Mouse (Mus musculus): ENCODE measurements around the gene Dkkl1. TPM values are rescaled to one million over a fixed set of nuclear protein-coding genes. Genes with fewer than 3 reads are reported as not detected.

Dkkl1 gene
- polyA plus RNA-seq, 1 experiment = 4.2 TPM

DNA sequence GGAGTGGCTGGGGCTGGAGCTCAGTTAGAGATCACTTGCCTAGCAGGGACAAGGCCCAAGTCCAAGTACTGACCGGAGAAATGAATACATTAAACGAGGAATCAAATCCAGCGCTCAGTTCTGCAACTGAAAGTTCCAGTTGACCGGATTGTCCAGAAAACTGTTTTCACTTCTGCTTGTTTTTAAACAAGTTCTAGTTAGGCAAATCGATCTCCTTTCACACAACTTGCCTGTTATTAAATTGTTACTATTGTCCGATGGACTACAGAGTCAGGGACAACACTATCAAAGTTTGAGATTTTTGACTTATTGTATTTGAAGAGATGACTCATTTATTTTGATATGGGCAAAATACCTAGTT lies 29.4 kb upstream of the Dkkl1 start:
- peaks cover 2% of the 10 kb centered on the region for H3K4me1 ChIP-seq (ENCODE audit: control insufficient read depth, insufficient read depth, low read length)
- TF ChIP-seq EP300 (IDR thresholded peaks at IDR 0.05; ENCODE audit: insufficient read depth, low read depth, low read length) (no peak), POLR2A (IDR thresholded peaks at IDR 0.05; ENCODE audit: insufficient read depth, low read length) (no peak), CTCF (IDR thresholded peaks at IDR 0.05; ENCODE audit: low read depth, low read length) (no peak)
- H3K27ac ChIP-seq (ENCODE audit: insufficient read depth, low read length) = peak overlapping the region; percentile 10; the same call in 1 of the 2 replicates
- no peaks in the 10 kb centered on the region for H3K36me3 ChIP-seq (ENCODE audit: control insufficient read depth, insufficient read depth, low read length, poor library complexity, severe bottlenecking)
- H3K9me3 ChIP-seq (replicated peaks; ENCODE audit: control insufficient read depth, insufficient read depth, low read length, poor library complexity, severe bottlenecking) = no peaks in the 10 kb centered on the region
- H3K9ac ChIP-seq (ENCODE audit: low read depth, poor library complexity, severe bottlenecking) = peak overlapping the region; percentile 42
- H3K27me3 ChIP-seq (ENCODE audit: control insufficient read depth, insufficient read depth, low read length, poor library complexity, severe bottlenecking) = no peaks in the 10 kb centered on the region
- peak overlapping the region; percentile 12 for H3K4me3 ChIP-seq (ENCODE audit: low read depth, low read length)

DNA sequence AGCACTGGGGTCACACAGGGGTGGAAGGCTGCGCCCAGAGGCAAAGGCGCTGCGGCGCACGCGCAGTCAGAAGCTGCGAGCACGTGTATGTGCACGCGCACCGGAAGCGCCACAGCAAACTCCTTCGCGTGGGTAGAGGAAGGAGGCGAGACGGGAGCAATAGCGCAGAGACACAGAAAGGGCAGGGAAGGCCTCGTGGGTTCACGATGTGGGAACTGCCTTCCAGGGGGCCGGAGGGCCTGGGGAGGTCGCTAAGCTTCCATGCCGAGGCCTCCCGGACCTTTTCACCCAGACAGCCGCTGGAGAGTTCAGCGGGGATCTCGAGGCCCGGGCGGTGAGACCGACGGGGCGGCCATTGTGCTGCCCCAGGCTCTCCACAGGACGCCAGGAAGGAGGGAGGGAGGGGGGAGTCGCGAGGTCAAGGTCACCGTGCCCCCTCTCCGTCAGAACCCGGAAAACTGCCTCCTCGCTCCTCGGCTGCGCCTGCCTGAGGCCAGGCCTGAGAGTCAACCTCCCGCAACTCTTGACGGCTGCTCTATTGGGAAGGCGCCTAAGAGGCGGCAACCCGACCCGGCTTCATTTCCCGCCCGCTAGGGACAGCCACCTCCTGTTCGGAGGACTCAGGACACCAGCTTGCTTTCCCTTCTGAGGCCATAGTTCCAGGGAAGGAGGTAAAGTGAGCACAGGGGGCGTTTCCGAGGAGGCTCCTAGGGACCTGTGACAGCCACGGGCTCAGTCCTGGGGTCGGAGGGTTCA lies 28.9 kb upstream of the Dkkl1 start, which contains the start of gene Slc6a16:
TSS of gene Slc6a16 (plus strand) at position 453 of the 756 bp plus-strand sequence.
- no peaks in the 10 kb centered on the region for H3K9me3 ChIP-seq (replicated peaks; ENCODE audit: control insufficient read depth, insufficient read depth, low read length, poor library complexity, severe bottlenecking)
- H3K36me3 ChIP-seq (ENCODE audit: control insufficient read depth, insufficient read depth, low read length, poor library complexity, severe bottlenecking) = no peaks in the 10 kb centered on the region
- peak within 1 kb of the TSS; percentile 12 for H3K4me3 ChIP-seq (ENCODE audit: low read depth, low read length)
- peak within 1 kb of the TSS; percentile 42 for H3K9ac ChIP-seq (ENCODE audit: low read depth, poor library complexity, severe bottlenecking)
- peaks cover 2% of the 10 kb centered on the region for H3K4me1 ChIP-seq (ENCODE audit: control insufficient read depth, insufficient read depth, low read length)
- H3K27me3 ChIP-seq (ENCODE audit: control insufficient read depth, insufficient read depth, low read length, poor library complexity, severe bottlenecking) = no peaks in the 10 kb centered on the region
- TF ChIP-seq CTCF (IDR thresholded peaks at IDR 0.05; ENCODE audit: low read depth, low read length) (no peak), EP300 (IDR thresholded peaks at IDR 0.05; ENCODE audit: insufficient read depth, low read depth, low read length) (peak; percentile 89), POLR2A (IDR thresholded peaks at IDR 0.05; ENCODE audit: insufficient read depth, low read length) (no peak)
- H3K27ac ChIP-seq (ENCODE audit: insufficient read depth, low read length) = peak within 1 kb of the TSS; percentile 21; the same call in 1 of the 2 replicates

DNA sequence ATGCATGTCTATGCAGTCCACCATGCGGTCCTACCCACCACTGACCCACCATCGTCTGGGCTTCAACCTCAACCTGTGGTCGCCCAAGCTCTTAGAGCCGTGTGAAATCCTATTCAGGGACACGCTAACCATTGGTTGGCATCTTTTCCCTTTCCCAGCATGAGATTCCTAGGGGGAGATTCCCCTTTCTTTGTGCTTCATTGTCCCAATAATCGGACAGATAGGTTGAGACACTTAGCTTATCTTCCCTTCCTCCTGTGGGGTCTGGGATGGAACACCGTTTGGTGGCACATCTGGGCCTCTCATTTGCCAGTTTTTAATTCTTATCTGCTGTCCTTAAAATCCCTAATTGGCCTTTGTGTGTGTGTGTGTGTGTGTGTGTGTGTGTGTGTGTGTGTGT lies 28.2 kb upstream of the Dkkl1 start:
- H3K27me3 ChIP-seq (ENCODE audit: control insufficient read depth, insufficient read depth, low read length, poor library complexity, severe bottlenecking) = no peaks in the 10 kb centered on the region
- H3K9ac ChIP-seq (ENCODE audit: low read depth, poor library complexity, severe bottlenecking) = no peak overlapping the region
- no peak overlapping the region for H3K27ac ChIP-seq (ENCODE audit: insufficient read depth, low read length)
- H3K4me3 ChIP-seq (ENCODE audit: low read depth, low read length) = no peak overlapping the region
- peaks cover 2% of the 10 kb centered on the region for H3K4me1 ChIP-seq (ENCODE audit: control insufficient read depth, insufficient read depth, low read length)
- TF ChIP-seq POLR2A (IDR thresholded peaks at IDR 0.05; ENCODE audit: insufficient read depth, low read length) (no peak), EP300 (IDR thresholded peaks at IDR 0.05; ENCODE audit: insufficient read depth, low read depth, low read length) (no peak), CTCF (IDR thresholded peaks at IDR 0.05; ENCODE audit: low read depth, low read length) (no peak)
- H3K9me3 ChIP-seq (replicated peaks; ENCODE audit: control insufficient read depth, insufficient read depth, low read length, poor library complexity, severe bottlenecking) = no peaks in the 10 kb centered on the region
- no peaks in the 10 kb centered on the region for H3K36me3 ChIP-seq (ENCODE audit: control insufficient read depth, insufficient read depth, low read length, poor library complexity, severe bottlenecking)

DNA sequence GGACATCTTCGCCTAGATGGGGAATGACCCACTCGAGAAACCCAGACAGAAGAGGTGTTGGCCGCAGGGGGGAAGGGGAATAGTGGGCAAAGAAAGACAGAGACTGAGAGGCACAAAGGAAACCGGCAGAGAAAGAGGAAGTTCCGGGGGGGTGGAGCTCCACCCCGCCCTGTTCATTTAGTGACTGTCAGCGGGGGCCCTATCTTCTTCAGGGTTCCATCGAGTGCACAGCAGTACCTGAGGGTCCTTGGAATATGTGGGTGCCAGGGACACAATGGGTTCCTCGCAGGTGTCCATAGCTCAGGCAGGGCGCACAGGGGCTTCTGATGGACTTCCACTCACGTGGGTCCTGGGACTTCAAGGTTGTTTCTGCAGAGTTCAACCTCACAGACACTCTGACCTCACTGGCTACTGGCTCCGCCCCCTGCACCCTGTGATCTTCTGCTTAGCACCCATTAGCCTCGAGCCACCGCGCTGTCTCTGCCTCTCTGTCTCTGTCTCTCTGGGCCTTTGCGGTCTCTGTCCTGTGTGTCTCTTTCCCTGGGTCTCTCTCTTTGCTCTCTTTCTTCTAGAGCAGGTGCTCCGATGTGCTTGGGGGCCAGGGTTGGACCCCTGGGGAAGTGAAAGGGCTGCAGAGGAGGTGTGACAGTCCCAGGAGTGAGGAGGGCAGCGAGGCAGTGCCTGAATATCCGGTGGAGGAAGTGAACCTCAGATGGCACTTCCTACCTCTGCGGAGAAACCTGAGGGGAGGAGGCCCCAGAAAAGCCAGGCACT lies 27.0 kb upstream of the Dkkl1 start, which contains the start of gene Cd37:
TSS of gene Cd37 (minus strand) at position 393 of the 774 bp plus-strand sequence.
- peak within 1 kb of the TSS; percentile 19; the same call in 1 of the 2 replicates for H3K9ac ChIP-seq (ENCODE audit: low read depth, poor library complexity, severe bottlenecking)
- H3K4me3 ChIP-seq (ENCODE audit: low read depth, low read length) = peak within 1 kb of the TSS; percentile 46
- 0 out of 2 replicates have a peak, but pooled peaks have one; percentile 18 for TF ChIP-seq EP300 (IDR thresholded peaks at IDR 0.05; ENCODE audit: insufficient read depth, low read depth, low read length)
- no peak for TF ChIP-seq POLR2A (IDR thresholded peaks at IDR 0.05; ENCODE audit: insufficient read depth, low read length)
- TF ChIP-seq CTCF (IDR thresholded peaks at IDR 0.05; ENCODE audit: low read depth, low read length) = no peak
- H3K36me3 ChIP-seq (ENCODE audit: control insufficient read depth, insufficient read depth, low read length, poor library complexity, severe bottlenecking) = no peaks in the 10 kb centered on the region
- H3K9me3 ChIP-seq (replicated peaks; ENCODE audit: control insufficient read depth, insufficient read depth, low read length, poor library complexity, severe bottlenecking) = no peaks in the 10 kb centered on the region
- no peaks in the 10 kb centered on the region for H3K27me3 ChIP-seq (ENCODE audit: control insufficient read depth, insufficient read depth, low read length, poor library complexity, severe bottlenecking)
- no peak within 1 kb of the TSS for H3K27ac ChIP-seq (ENCODE audit: insufficient read depth, low read length)
- peaks cover 2% of the 10 kb centered on the region for H3K4me1 ChIP-seq (ENCODE audit: control insufficient read depth, insufficient read depth, low read length)

DNA sequence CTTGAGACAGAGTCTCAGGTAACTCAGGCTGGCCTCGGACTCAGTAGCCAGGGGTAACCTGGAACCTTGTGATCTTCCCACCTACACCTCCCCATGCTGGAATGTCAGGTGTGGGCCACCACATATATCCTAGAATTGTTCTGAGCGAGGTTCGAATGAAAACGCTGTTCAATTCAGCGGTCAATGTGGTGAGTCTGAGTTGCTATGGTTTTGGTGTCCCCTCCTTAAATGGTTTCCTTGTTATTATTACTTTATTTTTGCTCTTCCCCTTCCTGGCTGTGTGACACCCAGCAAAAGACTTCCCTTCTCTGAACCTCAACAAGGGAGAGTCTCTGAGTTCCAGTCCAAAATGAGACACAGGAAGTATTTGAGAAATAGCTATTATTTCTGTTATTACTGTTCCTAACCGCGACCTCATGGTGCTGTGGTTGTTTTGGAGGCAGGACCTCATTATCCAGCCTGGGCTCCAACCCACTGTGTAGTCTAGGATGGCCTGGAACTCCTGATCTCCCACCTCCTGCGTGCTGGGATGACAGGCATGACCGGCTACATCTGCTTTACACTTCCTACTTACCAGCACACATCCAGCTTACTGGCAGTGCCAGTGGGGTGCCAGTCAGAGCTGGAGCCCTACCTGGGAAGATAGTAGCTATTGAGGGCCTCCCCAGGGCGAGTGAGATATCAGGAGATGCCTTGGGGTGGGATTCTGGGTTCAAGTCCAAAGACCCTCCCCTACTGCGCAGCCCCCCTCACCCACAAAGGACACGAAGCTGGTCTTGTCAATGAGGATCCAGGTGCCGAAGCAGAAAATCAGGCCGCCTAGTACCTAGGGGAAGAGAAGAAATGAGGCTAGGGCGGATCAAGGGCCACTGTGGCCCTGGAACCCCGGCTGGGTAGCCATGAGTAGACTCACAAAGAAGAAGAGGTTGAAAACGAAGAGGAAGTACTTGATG lies 26.1 kb upstream of the Dkkl1 start:
- no peak overlapping the region for H3K27ac ChIP-seq (ENCODE audit: insufficient read depth, low read length)
- no peaks in the 10 kb centered on the region for H3K9me3 ChIP-seq (replicated peaks; ENCODE audit: control insufficient read depth, insufficient read depth, low read length, poor library complexity, severe bottlenecking)
- no peaks in the 10 kb centered on the region for H3K27me3 ChIP-seq (ENCODE audit: control insufficient read depth, insufficient read depth, low read length, poor library complexity, severe bottlenecking)
- no peak for TF ChIP-seq POLR2A (IDR thresholded peaks at IDR 0.05; ENCODE audit: insufficient read depth, low read length)
- no peak for TF ChIP-seq CTCF (IDR thresholded peaks at IDR 0.05; ENCODE audit: low read depth, low read length)
- TF ChIP-seq EP300 (IDR thresholded peaks at IDR 0.05; ENCODE audit: insufficient read depth, low read depth, low read length) = no peak
- 0 out of 2 replicates have a peak, but pooled peaks cover under 1% of the 10 kb centered on the region for H3K36me3 ChIP-seq (ENCODE audit: control insufficient read depth, insufficient read depth, low read length, poor library complexity, severe bottlenecking)
- peak overlapping the region; percentile 19; the same call in 1 of the 2 replicates for H3K9ac ChIP-seq (ENCODE audit: low read depth, poor library complexity, severe bottlenecking)
- H3K4me3 ChIP-seq (ENCODE audit: low read depth, low read length) = peak overlapping the region; percentile 46
- H3K4me1 ChIP-seq (ENCODE audit: control insufficient read depth, insufficient read depth, low read length) = peaks cover 2% of the 10 kb centered on the region
